Mouse (Mus musculus) lung, embryonic 16.5 days (tissue): ENCODE measurements around the gene Dad1. TPM values are rescaled to one million over a fixed set of nuclear protein-coding genes. Genes with fewer than 3 reads are reported as not detected.

Experiments
- ATAC-seq: fragments of 200-750 bp; cut with Nextera tagmentation; 2 replicates; pipeline ENCODE4 v1.8.0; 2017; ENCODE audit warnings: low read depth, mild to moderate bottlenecking, moderate library complexity
- H3K27ac ChIP-seq: fragments of 300-500 bp; sonication (generic); 2 replicates; pipeline ENCODE4 v1.5.1; 2014; ENCODE audit warnings: mild to moderate bottlenecking, control low read depth, low read length
- H3K27me3 ChIP-seq: fragments of 300-500 bp; sonication (generic); 2 replicates; pipeline ENCODE4 v1.6.1; 2014; ENCODE audit warnings: low read depth, low read length, mixed read lengths; ENCODE audit not compliant: control insufficient read depth, insufficient read depth
- H3K36me3 ChIP-seq: fragments of 300-500 bp; sonication (generic); 2 replicates; pipeline ENCODE4 v1.6.1; 2014; ENCODE audit warnings: low read length; ENCODE audit not compliant: control insufficient read depth, insufficient read depth
- H3K4me1 ChIP-seq: fragments of 300-500 bp; sonication (generic); replicated peaks from 2 replicates; pipeline ENCODE4 v1.6.1; 2014; ENCODE audit warnings: low read length, mixed read lengths; ENCODE audit not compliant: control insufficient read depth, insufficient read depth
- H3K4me2 ChIP-seq: fragments of 300-500 bp; sonication (generic); 2 replicates; pipeline ENCODE4 v1.6.1; 2014; ENCODE audit warnings: low read depth, low read length, control low read depth
- H3K4me3 ChIP-seq: fragments of 300-500 bp; sonication (generic); 2 replicates; pipeline ENCODE4 v1.5.1; 2014; ENCODE audit warnings: mild to moderate bottlenecking, low read length, control low read depth
- H3K9ac ChIP-seq: fragments of 300-500 bp; sonication (generic); 2 replicates; pipeline ENCODE4 v1.6.1; 2014; ENCODE audit warnings: low read length, control low read depth
- H3K9me3 ChIP-seq: fragments of 300-500 bp; sonication (generic); 2 replicates; pipeline ENCODE4 v1.6.1; 2016; ENCODE audit warnings: low read length; ENCODE audit not compliant: control insufficient read depth
- WGBS: fragments of 180-500 bp; shearing (Covaris S2); extraction: QIAGEN DNeasy Blood & Tissue Kit; methylation state at CpG from one replicate; pipeline ENCODE4 v1.1.7; 2014; 5-methylcytosine and 5-hydroxymethylcytosine counted together
- polyA plus RNA-seq: library from polyadenylated mRNA; unstranded; fragments of >200 nt; fragmentation: Nextera tagmentation; extraction: Ambion mirVana; gene quantifications from 2 replicates; pipeline ENCODE4 v1.2.1, GENCODE M21; 2015

Gene Dad1
- polyA plus RNA-seq, 1 experiment from 2014 or later, result 430 TPM

DNA sequence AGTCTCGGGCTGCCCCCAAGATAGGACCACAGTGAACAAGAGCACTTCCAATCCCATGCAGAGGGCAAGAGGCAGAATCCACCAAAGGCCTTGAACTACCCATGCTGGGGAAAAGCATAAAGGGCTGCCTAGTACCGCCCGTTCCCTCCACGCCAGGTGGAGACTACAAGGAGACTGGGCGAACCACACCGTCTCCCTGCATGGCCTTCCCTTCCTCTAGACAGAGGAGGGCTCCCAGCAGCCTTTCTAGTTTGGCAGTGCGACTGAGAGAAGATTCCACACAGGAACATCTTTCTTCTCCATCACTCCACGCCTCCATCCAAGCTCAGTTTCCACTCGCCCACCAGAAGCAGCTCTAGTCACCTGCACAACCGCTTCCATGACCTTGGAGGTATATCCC is 14.1 kb upstream of the Dad1 start:
- Histone ChIP-seq H3K4me1 (no peaks in the 10 kb centered on the region), H3K27me3 (no peaks in the 10 kb centered on the region), H3K27ac (no peak overlapping the region), H3K4me3 (no peak overlapping the region), H3K9ac (no peak overlapping the region), H3K9me3 (no peaks in the 10 kb centered on the region), H3K4me2 (no peak overlapping the region), H3K36me3 (peaks cover 6% of the 10 kb centered on the region)
- whole genome bisulfite sequencing, result 91% methylated on average over 10 of the region's 10 CpGs
- ATAC-seq, result no peak

- ATAC-seq, result no peak
- WGBS, result 82% methylated on average over 6 of the region's 6 CpGs
- Histone ChIP-seq H3K4me2 (no peak overlapping the region), H3K27me3 (no peaks in the 10 kb centered on the region), H3K27ac (no peak overlapping the region), H3K9ac (no peak overlapping the region), H3K4me1 (no peaks in the 10 kb centered on the region), H3K9me3 (no peaks in the 10 kb centered on the region), H3K4me3 (no peak overlapping the region), H3K36me3 (peaks cover 6% of the 10 kb centered on the region)
Measured at GRCm38 (mm10) chr14:54265951-54266350, 12.0 kb upstream of the Dad1 start.

DNA sequence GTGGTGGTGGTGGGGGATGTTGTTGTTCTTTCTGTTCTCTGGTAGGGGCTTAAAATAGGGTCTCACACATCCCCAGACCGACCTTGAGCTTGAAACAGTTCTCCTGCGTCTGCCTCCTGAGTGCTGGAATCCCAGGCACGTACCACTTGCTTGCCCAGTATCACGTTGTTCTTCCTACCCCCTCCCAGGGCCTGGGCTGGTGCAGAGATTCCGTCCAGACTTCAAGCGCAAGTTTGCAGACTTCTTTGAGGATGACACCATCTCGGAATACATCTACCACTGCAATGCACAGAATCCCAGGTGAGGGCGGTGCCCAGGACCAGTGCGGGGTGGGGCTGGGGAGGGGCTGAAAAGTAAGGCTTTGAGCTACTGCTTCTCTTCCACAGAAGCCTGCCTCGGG is 11.2 kb upstream of the Dad1 start:
- Histone ChIP-seq H3K4me3 (no peak overlapping the region), H3K27me3 (no peaks in the 10 kb centered on the region), H3K4me2 (no peak overlapping the region), H3K9ac (no peak overlapping the region), H3K27ac (no peak overlapping the region), H3K36me3 (peaks cover 6% of the 10 kb centered on the region), H3K4me1 (peaks cover 2% of the 10 kb centered on the region), H3K9me3 (no peaks in the 10 kb centered on the region)
- ATAC-seq, result no peak
- 58% methylated on average over 10 of the region's 10 CpGs for WGBS

GRCm38 (mm10) chr14:54264231-54264630 is 10.3 kb upstream of the Dad1 start:
- Histone ChIP-seq H3K4me3 (no peak overlapping the region), H3K36me3 (peaks cover 6% of the 10 kb centered on the region), H3K4me2 (no peak overlapping the region), H3K9ac (no peak overlapping the region), H3K27me3 (no peaks in the 10 kb centered on the region), H3K4me1 (peaks cover 8% of the 10 kb centered on the region), H3K9me3 (no peaks in the 10 kb centered on the region), H3K27ac (no peak overlapping the region)
- 86% methylated on average over 7 of the region's 7 CpGs for WGBS
- ATAC-seq, result no peak

GRCm38 (mm10) chr14:54263099-54263498 is 9.2 kb upstream of the Dad1 start:
- H3K4me1 ChIP-seq, result peaks cover 16% of the 10 kb centered on the region
- H3K4me2 ChIP-seq, result no peak overlapping the region
- 93% methylated on average over 6 of the region's 6 CpGs for WGBS
- no peak overlapping the region for H3K4me3 ChIP-seq
- no peak for ATAC-seq
- no peak overlapping the region for H3K27ac ChIP-seq
- H3K27me3 ChIP-seq, result no peaks in the 10 kb centered on the region
- H3K36me3 ChIP-seq, result peaks cover 6% of the 10 kb centered on the region
- no peak overlapping the region for H3K9ac ChIP-seq
- no peaks in the 10 kb centered on the region for H3K9me3 ChIP-seq

DNA sequence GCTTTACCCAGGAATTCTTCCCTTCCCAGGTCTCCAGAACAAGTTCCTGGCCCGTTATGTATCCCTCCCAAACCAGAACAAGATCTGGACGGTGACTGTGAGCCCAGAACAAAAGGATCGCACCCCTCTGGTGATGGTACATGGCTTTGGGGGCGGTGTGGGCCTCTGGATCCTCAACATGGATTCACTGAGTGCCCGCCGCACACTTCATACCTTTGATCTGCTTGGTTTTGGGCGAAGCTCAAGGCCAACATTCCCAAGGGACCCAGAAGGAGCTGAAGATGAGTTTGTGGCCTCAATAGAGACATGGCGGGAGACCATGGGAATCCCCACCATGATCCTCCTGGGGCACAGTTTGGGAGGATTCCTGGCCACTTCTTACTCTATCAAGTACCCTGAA is 8.7 kb upstream of the Dad1 start:
- no peak for ATAC-seq
- 85% methylated on average over 8 of the region's 8 CpGs for WGBS
- Histone ChIP-seq H3K9ac (no peak overlapping the region), H3K4me3 (no peak overlapping the region), H3K27me3 (no peaks in the 10 kb centered on the region), H3K36me3 (peaks cover 6% of the 10 kb centered on the region), H3K4me1 (peaks cover 17% of the 10 kb centered on the region), H3K27ac (no peak overlapping the region), H3K9me3 (no peaks in the 10 kb centered on the region), H3K4me2 (no peak overlapping the region)

DNA sequence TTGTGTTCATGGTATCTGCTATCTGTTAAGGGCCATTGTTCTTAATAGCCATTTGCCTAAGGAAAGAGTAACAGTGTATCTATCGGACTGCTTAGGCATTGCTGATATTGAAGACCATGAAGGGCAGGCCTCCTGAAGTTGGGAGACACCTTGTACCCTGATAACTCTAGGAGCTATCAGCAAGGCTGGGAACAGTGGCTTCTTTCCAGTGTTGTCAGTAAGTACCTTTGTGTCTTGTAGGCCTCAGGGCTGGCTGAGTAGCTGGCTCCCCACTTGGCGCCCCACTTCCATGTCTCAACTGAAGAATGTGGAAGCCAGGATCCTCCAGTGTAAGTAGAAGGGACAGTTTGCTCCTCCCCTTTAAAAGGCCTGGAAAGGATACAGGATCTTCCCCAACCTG is 7.5 kb upstream of the Dad1 start:
- Histone ChIP-seq H3K27ac (no peak overlapping the region), H3K9me3 (no peaks in the 10 kb centered on the region), H3K4me1 (peaks cover 17% of the 10 kb centered on the region), H3K4me2 (no peak overlapping the region), H3K36me3 (peaks cover 6% of the 10 kb centered on the region), H3K4me3 (no peak overlapping the region), H3K9ac (no peak overlapping the region), H3K27me3 (no peaks in the 10 kb centered on the region)
- WGBS, result 87% methylated on average over 2 of the region's 2 CpGs
- no peak for ATAC-seq

- Histone ChIP-seq H3K9me3 (no peaks in the 10 kb centered on the region), H3K4me2 (peak overlapping the region; percentile 60), H3K27me3 (no peaks in the 10 kb centered on the region), H3K27ac (no peak overlapping the region), H3K4me1 (peaks cover 17% of the 10 kb centered on the region), H3K4me3 (peak overlapping the region; percentile 60; the same call in 1 of the 2 replicates), H3K9ac (no peak overlapping the region), H3K36me3 (peaks cover 6% of the 10 kb centered on the region)
- no peak for ATAC-seq
- WGBS, result 79% methylated on average over 2 of the region's 2 CpGs
Measured at GRCm38 (mm10) chr14:54260196-54260595, 6.3 kb upstream of the Dad1 start.

GRCm38 (mm10) chr14:54259722-54260085 is 5.8 kb upstream of the Dad1 start:
- peak overlapping the region; percentile 60 for H3K4me2 ChIP-seq

More at GRCm38 (mm10) chr14:54259722-54260085, 5.8 kb upstream of the Dad1 start:
- no peaks in the 10 kb centered on the region for H3K9me3 ChIP-seq
- peaks cover 19% of the 10 kb centered on the region for H3K4me1 ChIP-seq
- H3K27ac ChIP-seq, result peak overlapping the region; percentile 70
- ATAC-seq, result no peak
- H3K36me3 ChIP-seq, result peaks cover 6% of the 10 kb centered on the region
- peak overlapping the region; percentile 64 for H3K9ac ChIP-seq
- H3K27me3 ChIP-seq, result no peaks in the 10 kb centered on the region
- peak overlapping the region; percentile 60 for H3K4me3 ChIP-seq
- 15% methylated on average over 8 of the region's 8 CpGs for WGBS
